Mouse (Mus musculus) cerebellum, adult 9-10 months (tissue): ENCODE data around the gene Arnt2.

Experiments used
- DNase-seq: peaks from one replicate; pipeline ENCODE4 v3.0.0; 2022

Arnt2 gene

GRCm38 (mm10) chr7:84231396-84231795 is 178.6 kb downstream of the Arnt2 start:
- no peak for DNase-seq

- no peak for DNase-seq
Observed at GRCm38 (mm10) chr7:84227652-84228051, 182.3 kb downstream of the Arnt2 start.

- no peak for DNase-seq
Observed at GRCm38 (mm10) chr7:84226909-84227308, 183.1 kb downstream of the Arnt2 start.

GRCm38 (mm10) chr7:84212112-84212511 is 197.9 kb downstream of the Arnt2 start:
- DNase-seq = no peak

GRCm38 (mm10) chr7:84210585-84211291 is 199.2 kb downstream of the Arnt2 start:
- DNase-seq = no peak

- DNase-seq = no peak
Observed at GRCm38 (mm10) chr7:84203981-84204380, 206.0 kb downstream of the Arnt2 start.

GRCm38 (mm10) chr7:84201151-84202068 is 208.6 kb downstream of the Arnt2 start:
- DNase-seq = no peak

GRCm38 (mm10) chr7:84197208-84197860 is 212.6 kb downstream of the Arnt2 start:
- DNase-seq = no peak
